Mouse (Mus musculus): ENCODE results near the gene Disc1.
A peak's percentile ranks its signal among the peaks of the same experiment; 100 is the strongest.

Gene Disc1

GRCm38 (mm10) chr8:125067596-125067960, 13.6 kb downstream of the Disc1 start:
- peak in 1 of 2 experiments; percentile 14 for DNase-seq (ENCODE audit: low spot score in 2 of 2)

- DNase-seq (ENCODE audit: low spot score in 2 of 2): no peak
Observed at GRCm38 (mm10) chr8:125068146-125068905, 14.3 kb downstream of the Disc1 start.

DNA sequence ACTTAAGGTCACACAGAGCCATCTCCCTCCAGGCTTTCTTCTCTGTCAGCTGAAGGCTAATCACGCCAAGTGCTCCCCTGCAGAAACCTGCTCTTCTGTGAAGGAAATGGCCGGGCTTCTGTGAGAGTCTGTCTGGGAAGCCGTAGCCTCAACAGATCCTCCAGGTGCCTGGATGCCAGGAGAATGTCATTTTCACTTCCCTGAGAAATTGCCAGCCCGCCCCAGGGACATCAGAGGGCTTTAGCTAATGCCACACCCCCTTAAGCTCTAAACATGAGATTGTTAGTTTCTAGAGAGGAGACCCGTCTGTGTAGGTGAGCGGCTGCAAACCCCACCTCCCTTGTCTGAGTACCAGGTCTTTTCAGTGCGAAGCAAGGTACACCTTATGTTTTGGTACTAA, 15.3 kb downstream of the Disc1 start:
- DNase-seq (ENCODE audit: low spot score in 2 of 2): no peak

GRCm38 (mm10) chr8:125069733-125070132, 15.7 kb downstream of the Disc1 start:
- DNase-seq (ENCODE audit: low spot score in 2 of 2): no peak

DNA sequence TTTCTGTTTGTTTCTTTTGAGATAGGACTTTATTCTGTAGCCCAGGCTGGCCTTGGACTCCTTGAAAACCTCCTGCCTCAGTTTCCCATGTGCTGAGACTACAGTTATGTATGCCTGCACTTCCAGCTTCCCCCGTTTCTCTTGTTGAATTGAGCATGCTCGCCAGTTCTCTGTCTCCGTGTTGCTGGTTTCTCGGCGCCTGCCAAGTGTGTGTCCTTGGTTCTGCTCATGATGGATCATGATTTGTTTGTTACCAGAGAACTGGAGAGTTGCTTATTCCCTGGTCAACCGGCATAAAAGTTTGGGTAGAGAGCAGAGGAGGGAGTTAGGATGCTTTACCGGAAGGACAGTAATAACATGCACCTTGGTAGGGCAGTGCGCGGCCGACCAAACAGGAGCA, 20.1 kb downstream of the Disc1 start:
- no peak for DNase-seq (ENCODE audit: low spot score in 2 of 2)

DNA sequence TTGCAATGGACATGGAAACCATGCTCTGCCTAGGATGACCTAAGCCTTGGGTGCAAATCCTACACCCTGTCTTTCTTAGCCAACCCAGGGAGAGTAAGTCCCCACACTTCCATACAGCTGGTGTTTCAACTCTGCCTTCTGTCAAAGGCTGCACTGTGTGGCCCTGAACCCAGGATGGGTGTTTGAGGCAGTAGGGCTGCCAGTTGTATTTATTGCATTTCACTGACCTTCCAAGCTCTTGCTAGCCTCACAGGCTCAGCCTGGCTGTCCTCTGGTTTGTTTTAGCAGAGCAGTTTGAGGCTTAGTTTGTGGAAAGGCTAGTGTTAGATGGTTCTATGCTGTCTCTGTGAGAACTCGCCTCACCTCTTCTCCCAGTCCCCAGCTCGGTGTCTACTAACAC, 20.6 kb downstream of the Disc1 start:
- DNase-seq (ENCODE audit: low spot score in 2 of 2): no peak

DNA sequence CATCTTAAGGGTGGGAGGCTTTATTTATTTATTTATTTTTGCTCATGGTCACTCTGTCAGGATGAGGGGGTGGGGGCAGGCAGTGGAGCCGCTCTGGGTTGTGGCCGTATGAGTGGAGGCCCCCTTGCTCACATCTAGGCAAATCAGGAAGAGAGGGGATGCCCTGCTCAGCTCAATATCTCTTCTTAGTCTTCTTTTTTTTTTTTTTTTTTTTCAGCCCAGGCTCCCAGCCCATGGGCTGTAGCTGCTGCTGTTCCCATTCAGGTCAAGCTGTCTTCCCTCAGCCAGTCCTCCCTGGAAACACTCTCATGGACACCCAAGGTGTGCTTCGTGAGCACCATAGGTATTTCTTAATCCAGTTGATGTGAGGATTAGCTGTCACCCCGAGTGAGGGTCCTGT, 21.4 kb downstream of the Disc1 start:
- no peak for DNase-seq (ENCODE audit: low spot score in 2 of 2)

GRCm38 (mm10) chr8:125077326-125077725, 23.3 kb downstream of the Disc1 start:
- DNase-seq (ENCODE audit: low spot score in 2 of 2): no peak

- peak; percentile 52 to 59 for DNase-seq (ENCODE audit: low spot score in 2 of 2)
Observed at GRCm38 (mm10) chr8:125078771-125079384, 24.9 kb downstream of the Disc1 start.

DNA sequence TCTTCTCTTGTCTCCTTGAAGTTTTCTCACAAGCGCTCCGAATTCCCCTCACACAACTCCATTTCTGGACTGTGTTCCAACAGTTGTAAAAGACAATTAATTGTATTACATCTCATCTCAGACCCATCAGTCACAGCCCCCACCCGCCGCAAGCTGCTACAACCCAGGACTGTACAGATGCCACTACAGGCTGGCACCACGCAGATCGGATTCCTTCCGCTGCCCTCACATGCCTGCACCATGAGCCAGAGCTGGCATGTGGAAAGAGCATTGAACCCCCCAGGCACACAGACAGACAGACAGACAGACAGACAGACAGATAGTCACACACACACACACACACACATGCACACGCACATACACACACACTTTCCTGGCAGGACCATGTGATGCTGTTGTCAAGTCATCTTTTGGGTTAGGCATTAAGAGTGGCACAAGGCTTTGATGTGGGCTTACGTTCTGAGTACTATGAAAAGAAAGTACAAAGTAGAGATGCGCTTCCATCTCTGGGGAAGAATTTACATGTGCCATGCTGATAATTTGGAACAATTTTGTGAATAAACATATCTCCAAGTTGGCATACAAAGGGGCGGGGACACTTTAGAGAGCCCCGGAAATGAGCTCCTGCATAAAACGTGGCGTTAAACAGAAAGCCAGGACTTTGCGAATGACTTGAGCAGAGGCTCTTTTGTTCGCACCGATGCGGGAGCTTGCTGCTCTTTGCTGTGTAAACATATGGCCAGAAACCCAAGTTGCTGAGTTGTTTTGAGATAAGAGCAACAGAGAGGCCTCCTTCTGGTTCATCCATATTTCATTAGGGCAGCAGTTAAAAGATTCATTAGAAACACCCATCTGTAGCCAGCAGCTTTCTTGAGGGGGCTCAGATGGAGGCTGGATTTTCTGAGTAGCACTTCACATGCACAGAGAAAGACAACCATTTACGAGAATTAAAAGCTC, 26.7 kb downstream of the Disc1 start:
- DNase-seq (ENCODE audit: low spot score in 2 of 2): no peak

- peak in 1 of 2 experiments; percentile 13 for DNase-seq (ENCODE audit: low spot score in 2 of 2)
Observed at GRCm38 (mm10) chr8:125083746-125084145, 29.8 kb downstream of the Disc1 start.

- DNase-seq (ENCODE audit: low spot score in 2 of 2): no peak
Observed at GRCm38 (mm10) chr8:125084523-125084922, 30.5 kb downstream of the Disc1 start.

GRCm38 (mm10) chr8:125090889-125091740, 37.1 kb downstream of the Disc1 start:
- no peak for DNase-seq (ENCODE audit: low spot score in 2 of 2)

- DNase-seq (ENCODE audit: low spot score in 2 of 2): no peak
Observed at GRCm38 (mm10) chr8:125097140-125097539, 43.1 kb downstream of the Disc1 start.

DNA sequence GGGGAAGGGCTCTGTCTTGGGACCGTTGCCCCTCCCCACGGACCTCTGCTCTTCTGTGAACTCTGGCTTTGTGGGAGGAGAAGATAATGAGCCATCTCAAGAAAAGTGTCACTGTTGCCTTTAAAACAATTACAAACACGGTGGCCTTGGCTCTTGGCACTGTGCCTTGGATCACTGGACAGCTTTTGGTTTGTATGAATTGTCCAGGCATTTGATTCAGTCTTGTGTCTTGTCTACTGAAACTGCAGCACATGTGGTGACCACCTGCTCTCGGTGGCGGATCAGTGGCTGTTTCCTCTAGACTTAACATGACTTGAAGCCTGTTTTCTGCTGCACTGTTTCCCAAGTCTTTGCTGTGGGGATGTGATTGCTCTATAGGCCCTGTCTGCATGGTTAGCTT, 44.1 kb downstream of the Disc1 start:
- no peak for DNase-seq (ENCODE audit: low spot score in 2 of 2)

DNA sequence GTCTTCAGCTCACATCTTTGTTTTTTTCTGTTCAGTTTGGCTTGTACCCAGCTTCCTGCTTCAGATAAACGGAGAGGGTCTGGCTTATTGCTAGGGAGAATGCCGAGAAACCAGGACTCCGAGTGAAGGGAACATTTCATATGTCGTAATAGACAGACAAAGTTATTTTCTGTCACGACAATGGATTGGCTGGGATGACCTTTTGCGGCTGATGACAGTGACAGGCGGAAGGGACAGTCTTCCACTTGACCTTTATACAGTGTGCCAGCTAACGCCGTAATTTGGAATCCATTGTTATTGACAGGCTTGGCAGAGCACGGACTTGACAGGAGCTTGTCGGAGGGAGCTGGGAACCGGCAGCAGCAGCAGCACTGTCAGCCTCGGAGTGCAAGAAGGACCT, 48.3 kb downstream of the Disc1 start:
- no peak for DNase-seq (ENCODE audit: low spot score in 2 of 2)

DNA sequence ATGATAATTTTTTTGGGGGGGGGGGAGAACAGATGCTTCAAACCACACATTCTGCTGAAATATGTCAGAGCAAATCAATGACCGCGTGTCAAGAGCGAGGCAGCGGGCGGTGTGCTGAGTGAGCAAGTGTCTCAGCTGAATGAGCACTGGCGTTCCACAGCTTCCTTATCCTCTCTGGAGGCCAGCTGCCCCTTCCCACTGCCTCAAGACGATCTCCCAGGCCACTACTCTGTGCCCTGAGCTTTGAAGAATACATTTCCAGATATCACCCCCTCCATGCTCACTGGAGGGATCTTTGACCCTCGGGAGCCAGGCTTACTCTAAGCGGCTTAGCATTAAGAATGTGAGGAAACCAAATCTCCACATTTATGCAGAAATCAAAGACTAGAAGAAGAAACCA, 59.2 kb downstream of the Disc1 start:
- no peak for DNase-seq (ENCODE audit: low spot score in 2 of 2)

GRCm38 (mm10) chr8:125113831-125114230, 59.8 kb downstream of the Disc1 start:
- DNase-seq (ENCODE audit: low spot score in 2 of 2): no peak

DNA sequence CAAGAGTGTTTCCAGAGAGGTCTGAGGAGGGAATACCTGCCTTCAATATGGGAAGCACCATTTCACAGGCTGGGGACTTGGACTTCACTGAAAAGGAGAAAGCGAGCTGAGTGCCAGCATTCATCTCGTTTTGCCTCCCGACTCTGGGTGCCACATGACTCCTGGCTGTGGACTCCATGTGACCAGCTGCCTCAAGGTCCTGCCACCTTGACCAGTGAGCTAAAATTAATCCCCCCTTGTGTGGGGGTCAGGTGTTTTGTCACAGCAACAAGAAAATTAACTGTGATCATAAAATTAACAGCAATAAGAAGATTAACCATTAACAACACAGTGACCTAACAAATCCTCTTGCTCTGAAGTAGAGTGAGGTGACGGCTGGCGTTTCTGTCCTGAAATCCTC, 61.3 kb downstream of the Disc1 start:
- no peak for DNase-seq (ENCODE audit: low spot score in 2 of 2)

GRCm38 (mm10) chr8:125116616-125117015, 62.6 kb downstream of the Disc1 start:
- DNase-seq (ENCODE audit: low spot score in 2 of 2): peak; percentile 28 to 44

DNA sequence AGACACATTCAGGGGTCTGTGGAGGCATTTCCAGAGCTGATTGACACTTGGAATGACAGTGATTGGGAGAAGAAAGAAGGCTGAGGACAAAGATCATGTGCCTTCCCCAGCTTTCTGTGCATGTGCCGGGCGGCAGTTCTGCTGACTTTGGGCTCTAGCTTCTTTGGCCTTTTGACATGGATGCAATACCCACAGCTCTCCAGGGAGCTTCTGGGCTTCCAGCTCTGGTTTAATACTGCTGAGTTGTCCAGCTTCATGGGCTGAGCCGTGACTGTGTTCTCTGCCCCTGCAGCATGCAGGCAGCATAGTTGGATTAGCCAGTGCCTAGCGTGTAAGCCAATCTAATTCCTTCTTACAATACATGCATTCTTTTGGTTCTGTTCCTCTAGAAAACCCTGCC, 72.5 kb downstream of the Disc1 start:
- no peak for DNase-seq (ENCODE audit: low spot score in 2 of 2)

- no peak for DNase-seq (ENCODE audit: low spot score in 2 of 2)
Observed at GRCm38 (mm10) chr8:125127621-125128020, 73.6 kb downstream of the Disc1 start.

Data from frontal cortex, postnatal 25 days (tissue).